Mouse (Mus musculus): ENCODE data around the gene Cmtm4. TPM values are rescaled to one million over a fixed set of nuclear protein-coding genes. Genes with fewer than 3 reads are reported as not detected.
A peak's percentile ranks its signal among the peaks of the same experiment; 100 is the strongest.

Cmtm4 gene
- polyA plus RNA-seq (2015; fragmentation: Nextera tagmentation; extraction: Ambion mirVana) = 2.7 TPM in 2 replicates

- no peaks in the 10 kb centered on the region for H3K36me3 ChIP-seq
- no peaks in the 10 kb centered on the region for H3K9me3 ChIP-seq
- H3K4me2 ChIP-seq = peak within 1 kb of the TSS; percentile 75
- 2% methylated on average over 35 of the region's 54 CpGs for WGBS
- peak; percentile 83 for ATAC-seq (ENCODE audit: low FRiP score, low read depth)
- peak within 1 kb of the TSS; percentile 77 for H3K4me3 ChIP-seq
- peak within 1 kb of the TSS; percentile 86 for H3K9ac ChIP-seq
- H3K27me3 ChIP-seq = no peaks in the 10 kb centered on the region
- H3K27ac ChIP-seq (replicated peaks) = peak within 1 kb of the TSS; percentile 85
- H3K4me1 ChIP-seq (replicated peaks) = peaks cover 18% of the 10 kb centered on the region
Observed at GRCm38 (mm10) chr8:104395703-104396357, at the start of gene Cmtm4. Gene Cmtm4, minus strand, starts transcription at chr8:104395807.

- no peak for ATAC-seq (ENCODE audit: low FRiP score, low read depth)
- Histone ChIP-seq H3K27ac (replicated peaks) (no peak overlapping the region), H3K4me3 (no peak overlapping the region), H3K4me1 (replicated peaks) (peaks cover 15% of the 10 kb centered on the region), H3K36me3 (peaks cover 4% of the 10 kb centered on the region; the same call in 1 of the 2 replicates), H3K27me3 (no peaks in the 10 kb centered on the region), H3K9me3 (no peaks in the 10 kb centered on the region), H3K9ac (no peak overlapping the region), H3K4me2 (no peak overlapping the region)
- 68% methylated on average over 6 of the region's 6 CpGs for WGBS
Observed at GRCm38 (mm10) chr8:104445248-104445647, 49.6 kb upstream of the Cmtm4 start.

GRCm38 (mm10) chr8:104443125-104443679, 47.6 kb upstream of the Cmtm4 start:
- ATAC-seq (ENCODE audit: low FRiP score, low read depth) = peak; percentile 57
- WGBS = 63% methylated on average over 7 of the region's 7 CpGs
- no peaks in the 10 kb centered on the region for H3K9me3 ChIP-seq
- peak overlapping the region; percentile 95; the same call in 1 of the 2 replicates for H3K27ac ChIP-seq (replicated peaks)
- peaks cover 20% of the 10 kb centered on the region for H3K36me3 ChIP-seq
- no peaks in the 10 kb centered on the region for H3K27me3 ChIP-seq
- no peak overlapping the region for H3K9ac ChIP-seq
- H3K4me3 ChIP-seq = peak overlapping the region; percentile 92
- H3K4me1 ChIP-seq (replicated peaks) = peaks cover 15% of the 10 kb centered on the region
- peak overlapping the region; percentile 80 for H3K4me2 ChIP-seq

- peak within 1 kb of the TSS; percentile 92 for H3K4me3 ChIP-seq
- peaks cover 21% of the 10 kb centered on the region for H3K36me3 ChIP-seq
- peak within 1 kb of the TSS; percentile 95 for H3K27ac ChIP-seq (replicated peaks)
- H3K4me2 ChIP-seq = peak within 1 kb of the TSS; percentile 80
- no peaks in the 10 kb centered on the region for H3K27me3 ChIP-seq
- ATAC-seq (ENCODE audit: low FRiP score, low read depth) = peak; percentile 90
- WGBS = under 1% methylated on average over 67 of the region's 75 CpGs
- peaks cover 15% of the 10 kb centered on the region for H3K4me1 ChIP-seq (replicated peaks)
- H3K9ac ChIP-seq = peak within 1 kb of the TSS; percentile 97
- no peaks in the 10 kb centered on the region for H3K9me3 ChIP-seq
Observed at GRCm38 (mm10) chr8:104442299-104443124, 46.9 kb upstream of the Cmtm4 start, which contains the start of gene Dync1li2. Gene Dync1li2, minus strand, starts transcription at chr8:104443047.

- peak overlapping the region; percentile 95; the same call in 1 of the 2 replicates for H3K27ac ChIP-seq (replicated peaks)
- 42% methylated on average over 7 of the region's 7 CpGs for WGBS
- no peaks in the 10 kb centered on the region for H3K9me3 ChIP-seq
- peak overlapping the region; percentile 92 for H3K4me3 ChIP-seq
- ATAC-seq (ENCODE audit: low FRiP score, low read depth) = no peak
- peak overlapping the region; percentile 80 for H3K4me2 ChIP-seq
- peaks cover 30% of the 10 kb centered on the region for H3K36me3 ChIP-seq
- H3K9ac ChIP-seq = peak overlapping the region; percentile 97
- H3K27me3 ChIP-seq = no peaks in the 10 kb centered on the region
- H3K4me1 ChIP-seq (replicated peaks) = peaks cover 15% of the 10 kb centered on the region
Observed at GRCm38 (mm10) chr8:104441613-104442012, 46.0 kb upstream of the Cmtm4 start.

GRCm38 (mm10) chr8:104439461-104439860, 43.9 kb upstream of the Cmtm4 start:
- Histone ChIP-seq H3K27ac (replicated peaks) (no peak overlapping the region), H3K27me3 (no peaks in the 10 kb centered on the region), H3K4me1 (replicated peaks) (peaks cover 36% of the 10 kb centered on the region), H3K36me3 (peaks cover 44% of the 10 kb centered on the region), H3K4me2 (no peak overlapping the region), H3K9me3 (no peaks in the 10 kb centered on the region), H3K4me3 (no peak overlapping the region), H3K9ac (no peak overlapping the region)
- WGBS = 98% methylated on average over 8 of the region's 8 CpGs
- ATAC-seq (ENCODE audit: low FRiP score, low read depth) = no peak

GRCm38 (mm10) chr8:104437494-104438135, 42.0 kb upstream of the Cmtm4 start:
- ATAC-seq (ENCODE audit: low FRiP score, low read depth) = no peak
- Histone ChIP-seq H3K9ac (no peak overlapping the region), H3K36me3 (peaks cover 58% of the 10 kb centered on the region), H3K4me3 (no peak overlapping the region), H3K9me3 (no peaks in the 10 kb centered on the region), H3K4me2 (no peak overlapping the region), H3K4me1 (replicated peaks) (peaks cover 38% of the 10 kb centered on the region), H3K27me3 (no peaks in the 10 kb centered on the region), H3K27ac (replicated peaks) (no peak overlapping the region)
- 90% methylated on average over 13 of the region's 13 CpGs for WGBS

- Histone ChIP-seq H3K9ac (no peak overlapping the region), H3K36me3 (peaks cover 68% of the 10 kb centered on the region), H3K4me2 (no peak overlapping the region)
Observed at GRCm38 (mm10) chr8:104436591-104436990, 41.0 kb upstream of the Cmtm4 start.

GRCm38 (mm10) chr8:104436038-104436437, 40.4 kb upstream of the Cmtm4 start:
- no peaks in the 10 kb centered on the region for H3K9me3 ChIP-seq
- no peak overlapping the region for H3K9ac ChIP-seq
- H3K27me3 ChIP-seq = no peaks in the 10 kb centered on the region
- 37% methylated on average over 12 of the region's 12 CpGs for WGBS
- no peak overlapping the region for H3K4me3 ChIP-seq
- H3K4me1 ChIP-seq (replicated peaks) = peaks cover 29% of the 10 kb centered on the region
- H3K4me2 ChIP-seq = peak overlapping the region; percentile 21
- H3K36me3 ChIP-seq = peaks cover 74% of the 10 kb centered on the region
- ATAC-seq (ENCODE audit: low FRiP score, low read depth) = peak; percentile 92
- H3K27ac ChIP-seq (replicated peaks) = peak overlapping the region; percentile 71

More at GRCm38 (mm10) chr8:104436591-104436990, 41.0 kb upstream of the Cmtm4 start:
- WGBS = 87% methylated on average over 4 of the region's 4 CpGs
- Histone ChIP-seq H3K9me3 (no peaks in the 10 kb centered on the region), H3K4me1 (replicated peaks) (peaks cover 35% of the 10 kb centered on the region), H3K27me3 (no peaks in the 10 kb centered on the region), H3K4me3 (no peak overlapping the region), H3K27ac (replicated peaks) (peak overlapping the region; percentile 71)
- ATAC-seq (ENCODE audit: low FRiP score, low read depth) = no peak

GRCm38 (mm10) chr8:104434826-104435354, 39.3 kb upstream of the Cmtm4 start:
- Histone ChIP-seq H3K36me3 (peaks cover 79% of the 10 kb centered on the region), H3K27me3 (no peaks in the 10 kb centered on the region), H3K9ac (no peak overlapping the region), H3K9me3 (no peaks in the 10 kb centered on the region), H3K27ac (replicated peaks) (no peak overlapping the region), H3K4me3 (no peak overlapping the region), H3K4me2 (no peak overlapping the region), H3K4me1 (replicated peaks) (peaks cover 23% of the 10 kb centered on the region)
- 88% methylated on average over 18 of the region's 18 CpGs for WGBS
- no peak for ATAC-seq (ENCODE audit: low FRiP score, low read depth)

- no peak overlapping the region for H3K9ac ChIP-seq
- H3K4me2 ChIP-seq = no peak overlapping the region
- no peaks in the 10 kb centered on the region for H3K9me3 ChIP-seq
- H3K4me3 ChIP-seq = no peak overlapping the region
- peaks cover 78% of the 10 kb centered on the region for H3K36me3 ChIP-seq
- H3K27ac ChIP-seq (replicated peaks) = no peak overlapping the region
- WGBS = 84% methylated on average over 4 of the region's 4 CpGs
- H3K4me1 ChIP-seq (replicated peaks) = peaks cover 23% of the 10 kb centered on the region
- ATAC-seq (ENCODE audit: low FRiP score, low read depth) = 0 out of 2 replicates have a peak, but pooled peaks have one; percentile 14
- H3K27me3 ChIP-seq = no peaks in the 10 kb centered on the region
Observed at GRCm38 (mm10) chr8:104434275-104434674, 38.7 kb upstream of the Cmtm4 start.
